Mouse (Mus musculus): ENCODE measurements around the gene Pacrg.

DNA sequence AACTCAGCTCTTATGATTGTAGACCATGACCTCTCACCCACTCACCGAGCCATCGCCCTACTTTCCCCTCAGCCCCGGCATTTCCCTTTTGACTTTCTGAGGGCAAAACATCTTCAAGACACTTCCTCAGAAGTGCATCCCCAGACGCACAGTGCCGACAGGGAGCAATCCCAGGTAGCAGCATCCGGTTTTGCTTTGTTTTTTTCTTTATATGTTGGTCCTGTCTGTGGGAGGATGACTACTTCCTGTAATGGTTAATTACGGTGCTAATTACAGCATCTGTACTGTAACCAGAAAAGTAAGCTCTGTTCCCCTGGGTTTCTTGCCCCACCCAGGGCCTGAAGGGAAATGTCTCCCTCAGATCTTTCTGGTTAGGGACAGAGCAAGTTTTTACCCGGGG lies 468.6 kb downstream of the Pacrg start:
- TF ChIP-seq CTCF (IDR thresholded peaks at IDR 0.05; ENCODE audit: extremely low read depth, insufficient read depth, low read length) (no peak), POLR2A (IDR thresholded peaks at IDR 0.05; ENCODE audit: extremely low read depth, insufficient read depth, low read length) (no peak)
